Mouse (Mus musculus) left cerebral cortex, postnatal 4 days (tissue): ENCODE results near the gene Mogs. TPM values are rescaled to one million over a fixed set of nuclear protein-coding genes. Genes with fewer than 3 reads are reported as not detected.

Source experiments
- DNase-seq: peaks from one replicate; pipeline ENCODE4 v3.0.0-alpha.2; 2022
- intact Hi-C: fragments of 180-260 bp; cut with DNase I; formaldehyde crosslinking; loops from one replicate; pipeline ENCODE4 v1.15.1; 2025
- total RNA-seq, 2 experiments: library from RNA; stranded (reverse); gene quantifications; 2 replicates each; pipeline ENCODE4 v1.2.3; 2021

Gene Mogs
- total RNA-seq, 2 experiments from 2014 or later: 27.2 to 33.2 TPM

GRCm38 (mm10) chr6:83092416-83093127 is 22.7 kb upstream of the Mogs start:
- no peak for DNase-seq
- intact Hi-C loops: no loop called here

- no peak for DNase-seq
Measured at GRCm38 (mm10) chr6:83095968-83096367, 19.3 kb upstream of the Mogs start.

GRCm38 (mm10) chr6:83098411-83098810 is 16.9 kb upstream of the Mogs start:
- intact Hi-C loops: no loop called here
- DNase-seq: no peak

More at GRCm38 (mm10) chr6:83095968-83096367, 19.3 kb upstream of the Mogs start:
- intact Hi-C loops: no loop called here

- intact Hi-C loops: loop anchor here (5.0 kb wide), 1 partner anchor 104 kb away; no protein-coding TSS in a partner anchor
- peak; percentile 88 for DNase-seq
Measured at GRCm38 (mm10) chr6:83101316-83101687, 14.0 kb upstream of the Mogs start, which contains the start of the genes Ccdc142 and Gm42688. TSS of gene Ccdc142 (plus strand) at chr6:83101601. TSS of gene Gm42688 (plus strand) at chr6:83101617.

- intact Hi-C loops: loop anchor here (5.0 kb wide), 1 partner anchor 105 kb away; no protein-coding TSS in a partner anchor
- peak; percentile 58 for DNase-seq
Measured at GRCm38 (mm10) chr6:83101688-83102556, 13.4 kb upstream of the Mogs start.

- intact Hi-C loops: loop anchor here (5.0 kb wide), 1 partner anchor 106 kb away; no protein-coding TSS in a partner anchor
- DNase-seq: no peak
Measured at GRCm38 (mm10) chr6:83103130-83103650, 12.1 kb upstream of the Mogs start.

GRCm38 (mm10) chr6:83104158-83104557 is 11.1 kb upstream of the Mogs start:
- intact Hi-C loops: loop anchor here (5.0 kb wide), 1 partner anchor 107 kb away; no protein-coding TSS in a partner anchor
- no peak for DNase-seq

GRCm38 (mm10) chr6:83107566-83108400 is 7.5 kb upstream of the Mogs start:
- DNase-seq: peak; percentile 87
- intact Hi-C loops: no loop called here

GRCm38 (mm10) chr6:83108762-83109668 is 6.3 kb upstream of the Mogs start, which contains the start of gene Mrpl53:
TSS of gene Mrpl53 (plus strand) at chr6:83109040.
- DNase-seq: peak; percentile 85
- intact Hi-C loops: no loop called here

GRCm38 (mm10) chr6:83111510-83112136 is 3.7 kb upstream of the Mogs start:
- intact Hi-C loops: no loop called here
- DNase-seq: no peak

GRCm38 (mm10) chr6:83115682-83116372 is 531 bp downstream of the Mogs start:
- intact Hi-C loops: loop anchor here (5.0 kb wide), 1 partner anchor 41 kb away; the partner anchor contains the start of genes 1700003E16Rik and Wdr54
- no peak for DNase-seq

GRCm38 (mm10) chr6:83116373-83117164 is 1.3 kb downstream of the Mogs start:
- DNase-seq: no peak
- intact Hi-C loops: loop anchor here (5.0 kb wide), 1 partner anchor 41 kb away; the partner anchor contains the start of genes 1700003E16Rik and Wdr54

GRCm38 (mm10) chr6:83117165-83117438 is 1.8 kb downstream of the Mogs start:
- intact Hi-C loops: loop anchor here (5.0 kb wide), 1 partner anchor 40 kb away; the partner anchor contains the start of genes 1700003E16Rik and Wdr54
- DNase-seq: no peak

GRCm38 (mm10) chr6:83117616-83118015 is 2.3 kb downstream of the Mogs start:
- DNase-seq: no peak
- intact Hi-C loops: loop anchor here (5.0 kb wide), 1 partner anchor 40 kb away; the partner anchor contains the start of genes 1700003E16Rik and Wdr54

GRCm38 (mm10) chr6:83118369-83118768 is 3.1 kb downstream of the Mogs start:
- no peak for DNase-seq
- intact Hi-C loops: loop anchor here (5.0 kb wide), 1 partner anchor 39 kb away; the partner anchor contains the start of genes 1700003E16Rik and Wdr54

GRCm38 (mm10) chr6:83118825-83119733 is 3.8 kb downstream of the Mogs start:
- no peak for DNase-seq
- intact Hi-C loops: loop anchor here (5.0 kb wide), 1 partner anchor 38 kb away; the partner anchor contains the start of genes 1700003E16Rik and Wdr54
